Mouse (Mus musculus) testis, adult 2 months (tissue): ENCODE measurements around the gene Baz2b.

ENCODE experiments used
- CTCF ChIP-seq: fragments of 200-500 bp; IDR thresholded peaks from 2 replicates; pipeline ENCODE4 v1.5.1; 2012; ENCODE audit warnings: low read depth, mild to moderate bottlenecking, inconsistent platforms, low read length, moderate library complexity; ENCODE audit not compliant: control insufficient read depth, insufficient read depth, insufficient replicate concordance
- POLR2A ChIP-seq: fragments of 200-500 bp; IDR thresholded peaks from 2 replicates; pipeline ENCODE4 v1.6.1; 2012; ENCODE audit warnings: low read depth, mild to moderate bottlenecking, inconsistent platforms, low read length, moderate library complexity; ENCODE audit not compliant: control insufficient read depth

GRCm38 (mm10) chr2:59936296-59936695, 273.3 kb downstream of the Baz2b start:
- TF ChIP-seq POLR2A (no peak), CTCF (no peak)
